Mouse (Mus musculus): Measurements from ENCODE around the gene Hbs1l. TPM values are rescaled to one million over a fixed set of nuclear protein-coding genes. Genes with fewer than 3 reads are reported as not detected.

Hbs1l gene
- total RNA-seq (2021) = 10 to 100 TPM; 57.0 to 57.7 TPM
- long read RNA-seq, experiment 1, transcript Hbs1l-209 (18 exons, 2,733 nt) = major isoform, 153 of 179 reads
- long read RNA-seq, experiment 1, transcript Hbs1l-203 (5 exons, 2,625 nt) = minor isoform, 5 of 179 reads
- long read RNA-seq, experiment 1, partial matches to known transcripts = 4 of 179 reads
- long read RNA-seq, experiment 1, other reads (novel, unspliced or antisense) = 13 of 179 reads
- long read RNA-seq, experiment 2, transcript Hbs1l-209 (18 exons, 2,733 nt) = major isoform, 159 of 176 reads
- long read RNA-seq, experiment 2, partial matches to known transcripts = 7 of 176 reads
- long read RNA-seq, experiment 2, other reads (novel, unspliced or antisense) = 7 of 176 reads

- peak; percentile 93 for DNase-seq
These were observed at the start of gene Hbs1l for GRCm38 (mm10) chr10:21295759-21296621. Hbs1l (plus strand) TSS chr10:21295979.

GRCm38 (mm10) chr10:21248556-21248955, 47.2 kb upstream of the Hbs1l start:
- no peak for DNase-seq

GRCm38 (mm10) chr10:21251881-21252534, 43.8 kb upstream of the Hbs1l start:
- peak; percentile 17 for DNase-seq

- no peak for DNase-seq
These were observed 43.0 kb upstream of the Hbs1l start for GRCm38 (mm10) chr10:21252800-21253199.

- DNase-seq = no peak
These were observed 41.3 kb upstream of the Hbs1l start for GRCm38 (mm10) chr10:21254266-21255140.

- no peak for DNase-seq
These were observed 38.5 kb upstream of the Hbs1l start for GRCm38 (mm10) chr10:21257244-21257643.

- DNase-seq = no peak
These were observed 36.1 kb upstream of the Hbs1l start for GRCm38 (mm10) chr10:21259649-21260048.

- no peak for DNase-seq
These were observed 30.6 kb upstream of the Hbs1l start for GRCm38 (mm10) chr10:21265188-21265587.

GRCm38 (mm10) chr10:21267452-21267851, 28.3 kb upstream of the Hbs1l start:
- DNase-seq = no peak

GRCm38 (mm10) chr10:21268786-21269410, 26.9 kb upstream of the Hbs1l start:
- no peak for DNase-seq

- no peak for DNase-seq
These were observed 25.9 kb upstream of the Hbs1l start for GRCm38 (mm10) chr10:21269920-21270319.

- DNase-seq = no peak
These were observed 24.9 kb upstream of the Hbs1l start for GRCm38 (mm10) chr10:21270905-21271304.

- DNase-seq = no peak
These were observed 24.5 kb upstream of the Hbs1l start for GRCm38 (mm10) chr10:21271310-21271709.

GRCm38 (mm10) chr10:21271785-21272184, 24.0 kb upstream of the Hbs1l start:
- no peak for DNase-seq

- no peak for DNase-seq
These were observed 8.3 kb upstream of the Hbs1l start for GRCm38 (mm10) chr10:21287243-21288127.

- no peak for DNase-seq
These were observed 4.6 kb upstream of the Hbs1l start for GRCm38 (mm10) chr10:21291228-21291627.

GRCm38 (mm10) chr10:21294217-21294616, 1.6 kb upstream of the Hbs1l start:
- DNase-seq = no peak

GRCm38 (mm10) chr10:21295397-21295758, 401 bp upstream of the Hbs1l start:
- DNase-seq = no peak

GRCm38 (mm10) chr10:21298972-21299371, 3.2 kb downstream of the Hbs1l start:
- DNase-seq = no peak

GRCm38 (mm10) chr10:21301822-21302221, 6.0 kb downstream of the Hbs1l start:
- DNase-seq = no peak
